Mouse (Mus musculus): Measurements from ENCODE around the gene Qtrt1.

GRCm38 (mm10) chr9:21458821-21459220, 47.2 kb downstream of the Qtrt1 start:
- TF ChIP-seq POLR2A (IDR thresholded peaks at IDR 0.05; ENCODE audit: borderline replicate concordance, extremely low read depth, low read depth, low read length) (no peak), CTCF (IDR thresholded peaks at IDR 0.05; ENCODE audit: insufficient read depth, low read length) (no peak)

Data from lung, adult 2 months (tissue).